Mouse (Mus musculus): ENCODE data around the gene Rps21. TPM values are rescaled to one million over a fixed set of nuclear protein-coding genes. Genes with fewer than 3 reads are reported as not detected.

Gene Rps21
- total and polyA plus RNA-seq, 2 experiments: 713 to 880 TPM

- Histone ChIP-seq H3K79me2 (ENCODE audit: control insufficient read depth, insufficient read depth, low read length) (no peaks in the 10 kb centered on the region), H3K9ac (ENCODE audit: low read depth, low read length) (no peak overlapping the region), H3K4me1 (ENCODE audit: control insufficient read depth, insufficient read depth, low read length) (peaks cover 3% of the 10 kb centered on the region; the same call in 1 of the 2 replicates), H3K27me3 (ENCODE audit: control insufficient read depth, insufficient read depth, low read length) (no peaks in the 10 kb centered on the region), H3K27ac (replicated peaks; ENCODE audit: insufficient read depth, low read depth, low read length) (no peak overlapping the region), H3K36me3 (ENCODE audit: control insufficient read depth, insufficient read depth, low read length) (no peaks in the 10 kb centered on the region), H3K4me3 (ENCODE audit: insufficient read depth, low read depth, low read length) (no peak overlapping the region)
- peak; percentile 76 for TF ChIP-seq CTCF (IDR thresholded peaks at IDR 0.05; ENCODE audit: low read depth, low read length)
- no peak for TF ChIP-seq POLR2A (IDR thresholded peaks at IDR 0.05; ENCODE audit: extremely low read depth, insufficient read depth, low read length)
- peak; percentile 68 for DNase-seq (ENCODE audit: extremely low read depth, low read depth, low spot score)
- WGBS: 25% methylated on average over 11 of the region's 11 CpGs
Measured at GRCm38 (mm10) chr2:180250930-180251611, 6.1 kb upstream of the Rps21 start.

GRCm38 (mm10) chr2:180251838-180252237, 5.3 kb upstream of the Rps21 start:
- no peak for TF ChIP-seq POLR2A (IDR thresholded peaks at IDR 0.05; ENCODE audit: extremely low read depth, insufficient read depth, low read length)
- no peak for TF ChIP-seq CTCF (IDR thresholded peaks at IDR 0.05; ENCODE audit: low read depth, low read length)
- H3K27ac ChIP-seq (replicated peaks; ENCODE audit: insufficient read depth, low read depth, low read length): no peak overlapping the region
- no peak overlapping the region for H3K4me3 ChIP-seq (ENCODE audit: insufficient read depth, low read depth, low read length)

GRCm38 (mm10) chr2:180254436-180255209, 2.6 kb upstream of the Rps21 start:
- Histone ChIP-seq H3K79me2 (ENCODE audit: control insufficient read depth, insufficient read depth, low read length) (no peaks in the 10 kb centered on the region), H3K27ac (replicated peaks; ENCODE audit: insufficient read depth, low read depth, low read length) (no peak overlapping the region), H3K27me3 (ENCODE audit: control insufficient read depth, insufficient read depth, low read length) (no peaks in the 10 kb centered on the region), H3K4me1 (ENCODE audit: control insufficient read depth, insufficient read depth, low read length) (peaks cover 6% of the 10 kb centered on the region), H3K9ac (ENCODE audit: low read depth, low read length) (no peak overlapping the region), H3K4me3 (ENCODE audit: insufficient read depth, low read depth, low read length) (no peak overlapping the region), H3K36me3 (ENCODE audit: control insufficient read depth, insufficient read depth, low read length) (peaks cover 7% of the 10 kb centered on the region; the same call in 1 of the 2 replicates)
- no peak for DNase-seq (ENCODE audit: extremely low read depth, low read depth, low spot score)
- no peak for TF ChIP-seq CTCF (IDR thresholded peaks at IDR 0.05; ENCODE audit: low read depth, low read length)
- no peak for TF ChIP-seq POLR2A (IDR thresholded peaks at IDR 0.05; ENCODE audit: extremely low read depth, insufficient read depth, low read length)
- 91% methylated on average over 5 of the region's 5 CpGs for WGBS

More at GRCm38 (mm10) chr2:180251838-180252237, 5.3 kb upstream of the Rps21 start:
- H3K4me1 ChIP-seq (ENCODE audit: control insufficient read depth, insufficient read depth, low read length): peaks cover 5% of the 10 kb centered on the region
- no peaks in the 10 kb centered on the region for H3K27me3 ChIP-seq (ENCODE audit: control insufficient read depth, insufficient read depth, low read length)
- no peaks in the 10 kb centered on the region for H3K36me3 ChIP-seq (ENCODE audit: control insufficient read depth, insufficient read depth, low read length)
- WGBS: 76% methylated on average over 3 of the region's 3 CpGs
- no peaks in the 10 kb centered on the region for H3K79me2 ChIP-seq (ENCODE audit: control insufficient read depth, insufficient read depth, low read length)
- DNase-seq (ENCODE audit: extremely low read depth, low read depth, low spot score): no peak
- no peak overlapping the region for H3K9ac ChIP-seq (ENCODE audit: low read depth, low read length)

- Histone ChIP-seq H3K9ac (ENCODE audit: low read depth, low read length) (no peak overlapping the region), H3K4me1 (ENCODE audit: control insufficient read depth, insufficient read depth, low read length) (peaks cover 4% of the 10 kb centered on the region), H3K4me3 (ENCODE audit: insufficient read depth, low read depth, low read length) (no peak overlapping the region), H3K27ac (replicated peaks; ENCODE audit: insufficient read depth, low read depth, low read length) (peak overlapping the region; percentile 64), H3K79me2 (ENCODE audit: control insufficient read depth, insufficient read depth, low read length) (no peaks in the 10 kb centered on the region), H3K27me3 (ENCODE audit: control insufficient read depth, insufficient read depth, low read length) (no peaks in the 10 kb centered on the region), H3K36me3 (ENCODE audit: control insufficient read depth, insufficient read depth, low read length) (peaks cover 7% of the 10 kb centered on the region; the same call in 1 of the 2 replicates)
- peak; percentile 73 for DNase-seq (ENCODE audit: extremely low read depth, low read depth, low spot score)
- TF ChIP-seq POLR2A (IDR thresholded peaks at IDR 0.05; ENCODE audit: extremely low read depth, insufficient read depth, low read length): no peak
- no peak for TF ChIP-seq CTCF (IDR thresholded peaks at IDR 0.05; ENCODE audit: low read depth, low read length)
- 68% methylated on average over 9 of the region's 9 CpGs for WGBS
Measured at GRCm38 (mm10) chr2:180255701-180256100, 1.5 kb upstream of the Rps21 start.

- H3K4me3 ChIP-seq (ENCODE audit: insufficient read depth, low read depth, low read length): peak overlapping the region; percentile 65
- TF ChIP-seq POLR2A (IDR thresholded peaks at IDR 0.05; ENCODE audit: extremely low read depth, insufficient read depth, low read length) (no peak), CTCF (IDR thresholded peaks at IDR 0.05; ENCODE audit: low read depth, low read length) (no peak)
- no peaks in the 10 kb centered on the region for H3K79me2 ChIP-seq (ENCODE audit: control insufficient read depth, insufficient read depth, low read length)
- no peaks in the 10 kb centered on the region for H3K27me3 ChIP-seq (ENCODE audit: control insufficient read depth, insufficient read depth, low read length)
- H3K4me1 ChIP-seq (ENCODE audit: control insufficient read depth, insufficient read depth, low read length): peaks cover 4% of the 10 kb centered on the region
- peaks cover 7% of the 10 kb centered on the region; the same call in 1 of the 2 replicates for H3K36me3 ChIP-seq (ENCODE audit: control insufficient read depth, insufficient read depth, low read length)
- 19% methylated on average over 26 of the region's 26 CpGs for WGBS
- peak; percentile 60 for DNase-seq (ENCODE audit: extremely low read depth, low read depth, low spot score)
- peak overlapping the region; percentile 64 for H3K27ac ChIP-seq (replicated peaks; ENCODE audit: insufficient read depth, low read depth, low read length)
- peak overlapping the region; percentile 61 for H3K9ac ChIP-seq (ENCODE audit: low read depth, low read length)
Measured at GRCm38 (mm10) chr2:180256296-180257000, 729 bp upstream of the Rps21 start.
